Mouse (Mus musculus): ENCODE results near the gene Gm28961.
"Not testable (repeated sequence)": the region's sequence is repeated elsewhere in the genome, so short reads cannot be mapped to it uniquely, and the experiment has no call there.

Gene Gm28961

DNA sequence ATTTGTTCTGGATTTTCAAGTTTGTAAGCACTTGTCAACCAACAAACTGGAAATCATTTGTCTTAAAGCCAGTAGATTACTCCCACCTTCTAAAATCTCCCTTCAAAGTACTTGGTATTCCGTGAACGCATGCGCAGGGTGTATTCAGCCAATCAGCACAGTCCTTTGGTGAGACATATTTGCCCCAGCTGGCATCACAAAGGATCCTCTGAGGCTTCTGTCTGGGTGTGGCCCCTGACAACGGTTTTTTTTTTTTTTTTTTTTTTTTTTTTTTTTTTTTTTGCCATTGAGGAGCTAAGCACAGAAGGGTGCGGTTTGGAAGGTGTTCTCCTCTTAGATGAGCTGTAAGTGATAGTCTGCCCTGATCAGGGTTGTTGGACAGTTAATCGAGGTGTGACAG lies at the start of gene Gm28961:
TSS of gene Gm28961 (plus strand) at position 301 of the 400 bp plus-strand sequence.
- not testable (repeated sequence) for DNase-seq (ENCODE audit: low read depth)
